ENCODE assay signal across 16 mouse cellular contexts in genomic region chr4:155733267-155733666, GRCm38 (mm10). TPM values are rescaled to one million over a fixed set of nuclear protein-coding genes. Genes with fewer than 3 reads are reported as not detected.
DNase-seq lines count a peak whose midpoint lies in the region; ATAC-seq lines count a peak whose summit lies in the region.
"Had no signal": no experiment of that assay in that cellular context is flagged by ENCODE, and none has a peak within 500 bp of the region (broad histone marks: within the 10 kb centered on the region; RNA-seq: fewer than 3 reads in every experiment).

No protein-coding gene starts in this region.

- peaks cover 66% of the 10 kb centered on the region for H3K36me3 ChIP-seq in limb, embryonic 12.5 days
- peaks cover 66% of the 10 kb centered on the region for H3K36me3 ChIP-seq in limb, embryonic 10.5 days
- peaks cover 18% of the 10 kb centered on the region for H3K36me3 ChIP-seq in liver, embryonic 15.5 days (replicated peaks)
- H3K36me3 ChIP-seq: intestine, embryonic 15.5 days had no signal

- peaks cover 22% of the 10 kb centered on the region for H3K4me1 ChIP-seq in limb, embryonic 12.5 days (replicated peaks)
- peaks cover 37% of the 10 kb centered on the region for H3K4me1 ChIP-seq in limb, embryonic 10.5 days
- H3K4me1 ChIP-seq in liver, embryonic 15.5 days (replicated peaks): peaks cover 27% of the 10 kb centered on the region

- DNase-seq in cerebellum, adult 9-11 months: peak; percentile 36
- no peak for DNase-seq in cerebellum, adult 8-10 months
- no peak for DNase-seq in limb, embryonic 10.5 days (ENCODE audit: low spot score)
- DNase-seq in adrenal gland, postnatal 14 days: peak; percentile 41
- DNase-seq in kidney, postnatal 4 days: no peak
- no peak for DNase-seq in left cerebral cortex, postnatal 36 days (ENCODE audit: low spot score in 2 of 2)
- DNase-seq: B cell, adult 2 months; cerebellum, postnatal 10 days; kidney, postnatal 25 days; lung, postnatal 10 days; right cerebral cortex, postnatal 4 days had no signal

- no peak overlapping the region for H3K4me2 ChIP-seq in limb, embryonic 12.5 days
- H3K4me2 ChIP-seq in liver, embryonic 15.5 days: peak overlapping the region; percentile 94; the same call in 1 of the 2 replicates

- intact Hi-C loops in left cerebral cortex, postnatal 36 days (cut with DNase I): no loop called here

- no peaks in the 10 kb centered on the region for H3K27me3 ChIP-seq in limb, embryonic 12.5 days
- no peaks in the 10 kb centered on the region for H3K27me3 ChIP-seq in limb, embryonic 10.5 days (ENCODE audit: low read depth, poor library complexity, severe bottlenecking)
- 0 out of 2 replicates have a peak, but pooled peaks cover 6% of the 10 kb centered on the region for H3K27me3 ChIP-seq in liver, embryonic 15.5 days
- H3K27me3 ChIP-seq: intestine, embryonic 15.5 days; stomach, embryonic 15.5 days had no signal

- ATAC-seq in limb, embryonic 12.5 days (ENCODE audit: insufficient number of reproducible peaks, insufficient read depth, low FRiP score, low TSS enrichment, low read depth): no peak
- no peak for ATAC-seq in liver, embryonic 15.5 days (ENCODE audit: insufficient read depth)

- no peak overlapping the region for H3K4me3 ChIP-seq in limb, embryonic 12.5 days (replicated peaks)
- no peak overlapping the region for H3K4me3 ChIP-seq in limb, embryonic 10.5 days
- no peak overlapping the region for H3K4me3 ChIP-seq in liver, embryonic 15.5 days (replicated peaks)

- 91% methylated on average over 10 of the region's 10 CpGs for whole genome bisulfite sequencing in limb, embryonic 12.5 days
- 89% methylated on average over 10 of the region's 10 CpGs for WGBS in limb, embryonic 10.5 days
- 79% methylated on average over 10 of the region's 10 CpGs for WGBS in liver, embryonic 15.5 days (ENCODE audit: insufficient replicate concordance)

- H3K9me3 ChIP-seq in limb, embryonic 12.5 days: no peaks in the 10 kb centered on the region
- H3K9me3 ChIP-seq in limb, embryonic 10.5 days (replicated peaks): no peaks in the 10 kb centered on the region
- H3K9me3 ChIP-seq in liver, embryonic 15.5 days (replicated peaks): no peaks in the 10 kb centered on the region
- H3K9me3 ChIP-seq: heart, embryonic 10.5 days; intestine, embryonic 15.5 days; stomach, embryonic 15.5 days had no signal

- no peak overlapping the region for H3K9ac ChIP-seq in limb, embryonic 12.5 days (replicated peaks)
- no peak overlapping the region for H3K9ac ChIP-seq in liver, embryonic 15.5 days

- 0 out of 2 replicates have a peak overlapping the region, but pooled peaks have one; percentile 17 for H3K27ac ChIP-seq in limb, embryonic 12.5 days
- H3K27ac ChIP-seq in limb, embryonic 10.5 days: no peak overlapping the region
- 0 out of 2 replicates have a peak overlapping the region, but pooled peaks have one; percentile 41 for H3K27ac ChIP-seq in liver, embryonic 15.5 days (replicated peaks)

RNA-seq across cellular contexts. Expression of gene Tmem240, which starts 1.3 kb away (rescaled TPM):
- polyA plus RNA-seq in limb, embryonic 12.5 days (2016; fragmentation: Nextera tagmentation; extraction: Ambion mirVana): 1.4 and 1.6 TPM in 2 replicates
- polyA plus RNA-seq in limb, embryonic 10.5 days (2016; fragmentation: Nextera tagmentation; extraction: Ambion mirVana): 0.58 and 0.79 TPM in 2 replicates
- total RNA-seq in adrenal gland, postnatal 14 days (2021): 0.79 and 1.2 TPM in 2 replicates
- polyA plus RNA-seq in liver, embryonic 15.5 days (2015; fragmentation: Nextera tagmentation; extraction: Ambion mirVana): 0.08 and 0.10 TPM in 2 replicates
- 10 to 100 TPM; 55.5 to 62.2 TPM for total RNA-seq in left cerebral cortex, postnatal 36 days (2021)

RNA-seq across cellular contexts. Expression of gene Atad3a, which starts 27.6 kb away (rescaled TPM):
- 104 and 108 TPM in 2 replicates for polyA plus RNA-seq in limb, embryonic 12.5 days (2016; fragmentation: Nextera tagmentation; extraction: Ambion mirVana)
- polyA plus RNA-seq in limb, embryonic 10.5 days (2016; fragmentation: Nextera tagmentation; extraction: Ambion mirVana): 138 and 161 TPM in 2 replicates
- total RNA-seq in adrenal gland, postnatal 14 days (2021): 117 and 127 TPM in 2 replicates
- polyA plus RNA-seq in liver, embryonic 15.5 days (2015; fragmentation: Nextera tagmentation; extraction: Ambion mirVana): 47.9 and 56.5 TPM in 2 replicates
- total RNA-seq in left cerebral cortex, postnatal 36 days (2021): 10 to 100 TPM; 37.5 to 48.3 TPM

RNA-seq across cellular contexts. Expression of gene Ssu72, which starts 28.7 kb away (rescaled TPM):
- polyA plus RNA-seq in limb, embryonic 12.5 days (2016; fragmentation: Nextera tagmentation; extraction: Ambion mirVana): 143 and 145 TPM in 2 replicates
- polyA plus RNA-seq in limb, embryonic 10.5 days (2016; fragmentation: Nextera tagmentation; extraction: Ambion mirVana): 161 and 163 TPM in 2 replicates
- 94.3 and 97.0 TPM in 2 replicates for total RNA-seq in adrenal gland, postnatal 14 days (2021)
- polyA plus RNA-seq in liver, embryonic 15.5 days (2015; fragmentation: Nextera tagmentation; extraction: Ambion mirVana): 52.0 and 52.4 TPM in 2 replicates
- total RNA-seq in left cerebral cortex, postnatal 36 days (2021): 100 to 1,000 TPM in 1 of 2 experiments, 10 to 100 TPM in 1; 87.0 to 104 TPM

RNA-seq across cellular contexts. Expression of gene Fndc10, which starts 39.1 kb away (rescaled TPM):
- 9.3 and 11.2 TPM in 2 replicates for polyA plus RNA-seq in limb, embryonic 12.5 days (2016; fragmentation: Nextera tagmentation; extraction: Ambion mirVana)
- polyA plus RNA-seq in limb, embryonic 10.5 days (2016; fragmentation: Nextera tagmentation; extraction: Ambion mirVana): 1.5 and 2.6 TPM in 2 replicates
- 34.8 and 45.9 TPM in 2 replicates for total RNA-seq in adrenal gland, postnatal 14 days (2021)
- polyA plus RNA-seq in liver, embryonic 15.5 days (2015; fragmentation: Nextera tagmentation; extraction: Ambion mirVana): 0.24 and 0.48 TPM in 2 replicates
- 10 to 100 TPM; 26.4 to 35.9 TPM for total RNA-seq in left cerebral cortex, postnatal 36 days (2021)

RNA-seq across cellular contexts. Expression of gene Vwa1, which starts 41.2 kb away (rescaled TPM):
- 8.3 and 8.8 TPM in 2 replicates for polyA plus RNA-seq in limb, embryonic 12.5 days (2016; fragmentation: Nextera tagmentation; extraction: Ambion mirVana)
- 4.7 and 6.6 TPM in 2 replicates for polyA plus RNA-seq in limb, embryonic 10.5 days (2016; fragmentation: Nextera tagmentation; extraction: Ambion mirVana)
- total RNA-seq in adrenal gland, postnatal 14 days (2021): 5.2 and 5.5 TPM in 2 replicates
- 0.33 and 0.54 TPM in 2 replicates for polyA plus RNA-seq in liver, embryonic 15.5 days (2015; fragmentation: Nextera tagmentation; extraction: Ambion mirVana)
- total RNA-seq in left cerebral cortex, postnatal 36 days (2021): 10 to 100 TPM; 13.1 to 13.4 TPM

Comparison
In these comparisons a context has a peak if more than half of its experiments do, and no peak if none do; other contexts are left out.
1. DNase-seq: peak in cerebellum, adult 9-11 months (single experiment) and adrenal gland, postnatal 14 days (single experiment); none in cerebellum, adult 8-10 months (single experiment), limb, embryonic 10.5 days (single experiment), kidney, postnatal 4 days (0 of 2) and left cerebral cortex, postnatal 36 days (0 of 2).